Mouse (Mus musculus): ENCODE measurements around the gene Alpl.

Alpl gene

DNA sequence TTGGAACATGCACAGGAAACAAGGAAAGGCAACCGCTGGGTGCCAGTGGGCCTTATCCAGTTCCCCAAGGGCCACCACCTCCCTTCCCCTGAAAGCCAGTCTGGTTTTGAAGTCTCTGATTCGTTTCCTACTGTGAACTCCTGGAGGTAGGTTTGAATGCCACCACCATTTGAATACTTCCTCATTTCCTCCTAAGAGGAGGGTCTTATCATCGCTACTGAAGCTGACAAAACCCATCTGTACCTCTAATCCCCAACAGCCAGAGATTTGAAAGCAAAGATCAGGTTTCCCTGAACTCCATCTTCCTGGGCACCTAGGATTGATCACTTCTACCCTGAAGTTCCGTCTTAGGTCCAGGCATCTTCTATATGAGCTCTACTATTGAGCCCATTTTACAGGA, 854 bp upstream of the Alpl start:
- no peak for DNase-seq

DNA sequence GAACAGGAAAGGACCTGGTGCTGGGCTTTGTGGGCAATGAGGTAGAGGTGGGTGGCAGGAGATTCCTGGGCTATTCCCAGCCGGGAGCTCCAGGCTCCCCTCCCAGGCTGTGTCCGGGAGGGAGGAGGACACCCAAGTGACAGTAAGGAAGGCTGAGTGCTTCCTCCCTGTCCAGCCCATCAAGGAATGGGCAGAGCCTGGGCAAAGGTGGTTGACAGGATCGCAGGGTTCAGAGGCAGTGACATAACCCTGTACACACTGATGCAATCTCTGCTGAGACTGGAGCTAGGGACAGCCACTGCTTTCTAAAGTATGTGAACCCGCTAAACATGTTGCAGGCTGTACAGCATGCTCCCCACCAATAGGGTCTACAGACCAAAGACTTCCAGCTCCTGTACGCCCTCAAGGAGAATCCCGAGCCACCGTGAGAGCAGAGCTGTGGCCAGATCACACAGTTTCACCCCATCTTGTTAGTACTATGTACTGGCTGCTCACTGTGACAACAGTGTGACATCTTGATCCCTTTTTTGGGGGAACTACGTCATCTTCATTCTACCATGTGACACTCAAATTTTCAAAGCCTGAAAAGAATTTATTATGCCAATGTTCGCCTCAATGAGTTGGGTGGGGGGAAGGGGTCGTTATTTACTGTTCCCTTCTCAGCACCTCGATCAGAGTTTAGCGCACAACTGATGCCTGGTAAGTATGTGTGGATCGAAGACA, 1.8 kb downstream of the Alpl start:
- no peak for DNase-seq

DNA sequence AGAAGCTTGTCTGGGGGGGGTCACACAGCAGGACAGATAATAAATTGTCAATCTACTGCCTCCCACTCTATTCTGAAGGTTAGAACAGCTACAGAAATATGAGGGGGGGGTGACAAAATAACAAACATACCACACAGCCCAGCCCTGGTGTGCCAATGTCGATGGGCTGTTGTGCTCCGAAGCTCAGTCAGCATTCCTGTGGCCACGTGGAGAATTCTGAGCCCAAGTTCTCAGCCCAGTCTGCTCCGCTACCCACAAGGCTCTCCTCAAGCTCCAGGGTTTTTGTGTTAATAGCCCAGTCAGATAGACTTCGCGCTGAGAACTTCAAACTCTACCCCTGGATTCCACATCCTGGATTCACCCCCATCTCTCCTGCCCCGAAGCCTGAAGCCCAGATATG, 2.6 kb downstream of the Alpl start:
- no peak for DNase-seq

DNA sequence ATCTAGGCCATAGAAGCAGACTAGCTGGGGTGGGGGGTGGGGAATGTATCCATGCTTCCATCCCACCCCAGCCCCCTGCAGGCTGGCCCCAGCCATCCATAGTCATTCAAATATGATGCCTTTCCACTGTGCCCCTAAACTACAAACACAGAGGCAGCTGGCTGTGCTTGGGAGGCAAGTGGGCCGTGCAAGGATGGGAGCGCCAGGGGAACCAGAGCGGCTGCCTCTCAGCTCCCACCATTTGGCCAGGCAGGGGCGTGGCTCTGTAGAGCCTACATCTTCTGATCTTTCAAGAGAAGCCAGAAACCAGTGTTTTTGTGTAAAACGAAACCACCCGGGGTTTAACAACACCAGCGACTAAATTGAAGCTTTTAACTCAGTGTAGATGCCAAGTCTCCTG, 4.7 kb downstream of the Alpl start:
- DNase-seq = no peak

DNA sequence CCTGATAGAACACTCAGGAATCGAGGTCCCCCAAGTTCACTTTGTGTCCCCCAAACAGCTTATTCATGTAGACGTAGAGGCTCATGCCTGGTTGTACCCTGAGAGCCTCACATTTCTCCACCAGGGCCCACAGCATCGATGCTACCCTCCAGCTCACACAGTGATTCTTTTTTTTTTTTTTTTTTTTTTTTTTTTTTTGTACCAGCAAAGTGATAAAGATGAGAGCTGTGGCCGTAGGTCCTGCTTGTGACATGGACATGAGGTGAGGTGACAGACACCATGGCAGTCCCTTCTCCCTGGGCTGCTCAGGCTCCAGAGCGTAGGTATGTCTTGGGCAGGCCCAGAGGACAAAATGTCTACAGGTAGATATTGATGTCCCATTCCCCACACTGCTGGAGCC, 5.2 kb downstream of the Alpl start:
- DNase-seq = no peak

DNA sequence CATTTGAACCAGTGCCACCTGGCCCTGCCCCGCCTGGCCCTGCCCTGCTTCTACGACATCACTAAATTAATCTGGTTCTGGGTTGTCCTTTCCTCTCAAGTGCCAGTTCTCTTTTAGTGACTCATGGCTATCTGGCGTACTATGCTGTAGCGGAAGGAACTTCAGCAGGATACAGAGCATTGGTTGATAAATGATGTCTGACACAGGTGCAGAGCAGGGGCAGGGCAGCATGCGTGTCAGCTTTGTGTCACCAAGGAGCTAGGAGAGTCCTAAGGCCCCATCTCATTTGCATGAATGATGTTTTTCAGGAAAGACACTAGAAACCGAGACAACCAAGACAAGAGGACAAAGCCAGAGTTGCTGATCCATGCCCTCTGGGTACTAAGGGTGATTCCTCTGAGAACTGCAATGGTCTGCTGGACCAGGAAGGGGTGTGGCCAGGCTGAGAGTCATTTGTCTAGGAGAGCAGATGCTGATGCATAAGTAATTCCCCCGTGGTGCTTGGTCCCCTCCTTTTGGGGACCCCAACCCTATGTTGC, 7.6 kb downstream of the Alpl start:
- DNase-seq = no peak

DNA sequence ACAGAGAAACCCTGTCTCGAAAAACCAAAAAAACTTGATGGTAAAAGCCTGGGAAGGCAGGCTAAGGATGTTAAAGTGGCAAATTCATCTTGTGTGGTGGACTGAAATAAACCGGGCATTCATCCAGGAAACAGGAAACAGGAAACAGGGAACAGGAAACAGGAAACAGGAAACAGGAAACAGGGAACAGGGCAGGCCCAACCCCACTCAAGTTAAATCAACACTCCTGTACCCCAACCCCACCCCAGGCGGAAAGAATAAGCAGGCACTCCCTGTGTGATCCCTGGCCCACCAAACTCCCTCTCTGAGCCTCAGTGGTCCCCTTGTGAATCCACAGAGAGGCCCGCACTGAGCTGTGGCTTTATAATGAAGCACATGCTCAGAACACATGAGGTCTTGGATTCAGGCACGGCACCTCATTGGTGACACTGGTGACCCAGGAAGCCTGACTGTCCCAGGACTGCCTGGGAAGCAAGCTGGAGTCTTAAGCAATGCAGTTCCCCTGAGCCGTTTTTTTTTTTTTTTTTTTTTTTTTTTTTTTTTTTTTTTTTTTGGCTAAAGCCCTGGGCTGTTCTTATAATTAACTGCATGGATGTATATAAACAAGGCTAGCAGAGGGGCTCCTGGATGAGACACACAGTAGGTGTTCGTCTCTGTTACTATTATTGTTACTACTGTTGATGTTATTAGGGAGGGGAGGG, 8.4 kb downstream of the Alpl start:
- no peak for DNase-seq

DNA sequence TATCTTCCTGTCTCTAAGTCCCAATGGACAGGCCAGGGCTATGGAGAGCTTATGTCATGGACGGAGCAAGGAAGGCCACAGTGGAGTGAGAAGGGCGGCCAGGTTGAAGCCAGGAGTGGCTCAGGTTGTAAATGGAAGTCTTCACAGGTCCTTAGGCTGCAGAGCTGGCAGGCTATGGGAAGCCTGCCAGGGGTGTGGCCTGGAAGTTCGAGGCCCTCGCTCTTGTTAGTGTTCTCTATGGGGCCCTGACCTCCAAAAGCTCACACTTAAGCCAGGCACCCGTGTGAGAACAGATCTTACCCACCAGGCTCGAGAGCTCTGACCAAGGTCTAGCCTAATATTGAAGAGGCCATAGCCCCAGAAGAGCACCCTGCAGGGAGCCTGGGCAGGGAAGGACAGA, 9.7 kb downstream of the Alpl start:
- DNase-seq = no peak

DNA sequence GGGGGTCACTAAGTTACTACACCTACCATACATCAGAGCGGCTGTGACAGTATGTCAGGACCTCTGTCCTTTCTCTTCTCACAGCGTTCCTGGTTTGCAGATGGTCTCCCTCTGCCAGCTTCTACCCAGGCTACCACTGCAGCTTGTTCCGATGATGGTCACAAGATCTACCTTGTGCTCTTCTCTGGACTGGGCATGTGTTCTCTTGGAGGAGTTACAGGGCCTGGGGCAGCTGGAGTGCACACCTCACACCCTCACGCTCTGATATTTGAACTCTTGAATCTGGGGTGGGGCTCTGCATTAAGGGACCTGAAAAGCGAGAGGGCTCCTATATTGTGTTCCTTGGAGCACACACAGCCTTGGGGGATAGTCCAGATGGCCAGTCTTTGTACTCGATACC, 10.9 kb downstream of the Alpl start:
- DNase-seq = no peak

DNA sequence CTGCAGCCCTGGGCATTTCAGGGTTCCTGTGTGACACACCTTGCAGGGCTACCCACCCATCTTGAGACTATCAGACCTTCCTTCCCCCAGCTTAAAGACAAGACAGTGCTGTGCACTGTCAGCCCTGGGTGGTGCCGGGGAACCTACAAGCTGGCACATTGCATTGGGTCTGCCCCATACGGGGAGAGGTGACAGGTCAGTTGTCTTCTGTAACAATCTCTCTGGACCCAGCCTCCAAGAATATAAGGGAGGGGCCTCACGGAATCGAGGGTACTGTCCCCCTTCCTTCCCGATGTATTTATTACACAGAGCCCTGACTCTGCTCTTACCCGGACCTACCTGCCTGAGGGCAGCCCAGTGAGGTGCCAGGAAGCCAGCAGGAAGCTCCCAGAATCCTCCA, 11.4 kb downstream of the Alpl start:
- DNase-seq = no peak

DNA sequence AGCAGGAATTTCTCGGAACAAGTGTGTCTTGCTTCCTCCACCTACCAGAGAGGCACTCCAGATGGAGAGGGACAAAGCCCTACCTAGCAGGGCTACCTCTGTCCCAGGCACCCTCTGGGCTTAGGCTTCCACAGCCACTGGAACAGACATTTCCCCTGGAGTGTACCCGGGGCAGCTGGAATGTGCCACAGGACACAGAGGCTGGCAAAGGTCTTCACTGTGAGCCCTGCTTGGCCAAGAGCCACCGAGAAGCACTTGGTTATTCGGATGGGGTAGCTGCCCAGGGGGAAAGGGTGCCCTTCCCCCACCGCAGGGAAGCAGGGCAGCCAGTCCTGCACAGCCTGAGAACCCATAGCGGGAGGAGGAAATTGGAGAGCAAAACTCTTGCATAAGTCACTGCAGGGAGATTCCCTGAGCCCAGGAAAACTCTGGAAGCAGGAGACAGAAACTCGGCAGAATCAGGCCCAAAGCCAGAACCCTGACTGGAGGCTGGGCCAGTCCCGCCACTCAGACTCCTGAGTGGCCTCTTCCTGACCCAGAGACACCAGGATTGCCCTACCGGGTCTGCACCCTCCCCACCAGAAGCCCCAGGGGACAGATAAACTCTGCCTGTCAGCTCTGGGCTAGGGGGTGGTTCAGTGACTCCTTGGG, 12.5 kb downstream of the Alpl start:
- DNase-seq = peak; percentile 38 to 52

DNA sequence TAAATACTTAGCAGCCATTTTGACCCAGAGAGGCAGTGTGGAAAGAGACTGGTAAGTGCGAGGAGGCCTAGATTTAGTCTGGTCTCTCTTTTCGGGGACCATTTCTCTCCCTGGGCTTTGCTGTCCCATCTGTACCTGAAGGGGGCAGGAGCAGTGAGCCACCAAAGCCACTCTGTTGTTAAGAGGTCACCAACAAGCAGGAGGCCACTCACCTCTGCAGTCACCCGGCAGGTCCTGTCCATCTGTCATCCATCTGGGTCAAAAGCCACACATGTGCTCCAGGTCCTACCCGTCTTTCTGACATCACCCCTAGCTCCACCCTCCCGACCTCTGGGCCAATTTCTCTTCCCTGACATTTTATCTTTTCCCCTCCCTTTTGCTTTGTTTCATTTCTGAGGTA, 14.2 kb downstream of the Alpl start:
- DNase-seq = no peak

DNA sequence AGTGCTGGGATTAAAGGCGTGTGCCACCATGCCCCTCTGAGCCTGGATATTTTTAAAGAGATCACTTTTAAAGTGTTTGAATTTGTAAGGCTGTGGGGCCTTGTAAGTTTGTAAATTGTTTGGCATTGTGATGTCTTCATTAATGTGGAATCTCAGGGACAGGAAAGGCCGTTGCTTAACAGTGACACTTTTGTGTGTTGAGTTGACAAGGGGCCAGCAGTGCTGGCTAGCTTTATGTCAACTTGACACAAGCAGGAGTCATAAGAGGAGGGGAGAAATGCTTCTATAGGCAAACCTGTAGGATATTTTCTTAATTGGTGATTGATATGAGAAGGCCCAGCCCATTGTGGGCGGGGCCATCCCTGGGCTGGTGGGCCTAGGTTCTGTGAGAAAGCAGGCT, 15.2 kb downstream of the Alpl start:
- no peak for DNase-seq

DNA sequence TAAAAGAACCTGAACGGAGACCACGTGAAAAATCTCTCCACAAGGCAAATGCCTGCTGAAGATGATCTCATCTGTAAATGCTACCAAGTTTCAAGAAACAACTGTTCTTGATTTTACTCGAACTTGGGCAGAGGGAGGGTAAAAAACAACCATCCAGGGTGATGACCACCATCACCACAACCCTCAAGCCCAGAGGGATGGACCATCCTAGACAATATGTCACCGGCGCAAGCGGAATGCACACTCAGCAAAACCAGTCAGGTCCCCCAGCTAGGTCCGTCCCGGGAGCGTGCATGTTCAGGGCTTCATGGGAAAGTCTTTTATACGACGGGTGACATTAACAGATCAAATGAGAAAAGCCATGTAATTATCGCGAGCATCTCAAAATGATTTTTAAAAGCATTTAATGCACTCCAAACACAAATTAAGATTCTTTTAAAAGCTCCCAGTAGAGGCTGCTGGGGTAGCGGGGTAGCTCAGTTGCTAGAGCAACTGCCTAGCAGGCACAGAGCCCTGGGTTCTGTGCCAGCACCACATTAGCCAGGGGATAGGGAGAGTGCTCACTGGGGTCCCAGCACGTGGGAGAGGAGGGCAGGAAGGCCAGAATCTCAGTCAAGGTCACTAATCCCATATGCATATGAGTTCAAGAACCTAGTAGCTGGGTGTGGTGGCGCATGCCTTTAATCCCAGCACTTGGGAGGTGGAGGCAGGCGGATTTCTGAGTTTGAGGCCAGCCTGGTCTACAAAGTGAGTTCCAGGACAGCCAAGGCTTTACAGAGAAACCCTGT, 17.6 kb downstream of the Alpl start:
- no peak for DNase-seq

DNA sequence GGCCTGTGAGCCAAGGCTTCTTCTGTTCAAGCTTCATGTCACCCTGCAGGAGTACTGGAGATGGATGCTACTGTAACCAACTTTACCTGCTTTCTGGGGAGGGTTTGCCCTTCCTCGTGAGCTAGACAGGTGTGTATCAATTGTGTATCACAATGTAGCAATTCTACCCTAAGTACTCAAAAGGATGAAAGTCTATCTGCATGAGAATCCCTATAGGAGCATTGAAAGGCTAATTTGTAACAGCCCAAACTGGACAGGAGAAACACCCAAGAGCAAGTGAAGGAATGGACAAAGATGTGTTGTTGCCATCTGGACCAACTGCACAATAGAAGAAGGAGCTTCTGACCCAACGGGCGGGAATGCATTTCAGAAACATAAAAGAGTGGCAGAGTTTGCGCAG, 18.3 kb downstream of the Alpl start:
- DNase-seq = no peak

DNA sequence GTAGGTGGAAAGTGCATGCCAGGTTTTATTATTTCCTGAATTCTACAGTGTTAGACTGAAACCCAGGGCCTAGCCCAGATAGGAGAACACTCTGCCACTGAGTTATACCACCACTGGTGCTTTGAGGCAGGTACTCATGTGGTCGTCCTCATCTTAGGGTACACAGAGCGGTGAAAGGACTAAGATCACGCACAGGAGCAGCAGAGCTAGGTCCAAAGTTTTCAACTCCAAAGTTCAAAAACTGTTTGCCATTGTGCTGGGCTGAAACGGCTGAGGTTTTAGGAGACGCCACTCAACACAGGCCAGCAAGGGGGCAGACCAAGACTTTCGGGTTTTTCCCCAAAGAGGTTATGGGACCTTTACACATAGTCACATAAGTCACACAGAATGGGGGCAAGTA, 21.7 kb downstream of the Alpl start:
- no peak for DNase-seq

DNA sequence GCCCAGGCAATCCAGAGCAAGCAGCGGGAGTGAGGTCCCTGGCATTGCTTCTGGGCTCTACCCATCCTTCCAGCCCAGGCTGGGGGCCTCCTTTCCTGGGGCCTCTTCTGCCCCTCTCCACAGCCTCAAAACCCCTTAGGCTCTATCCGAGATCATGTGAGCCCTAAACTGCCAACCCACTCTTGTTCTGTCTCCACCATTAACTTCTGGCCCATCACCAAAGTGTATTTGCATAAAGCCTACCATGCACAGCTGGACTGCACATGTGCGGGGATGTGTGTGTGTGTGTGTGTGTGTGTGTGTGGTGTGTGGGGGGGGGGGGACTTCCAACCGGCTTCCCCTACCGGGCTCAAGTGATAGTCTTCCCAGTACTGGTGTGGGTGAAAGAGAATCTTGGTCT, 22.2 kb downstream of the Alpl start:
- no peak for DNase-seq

DNA sequence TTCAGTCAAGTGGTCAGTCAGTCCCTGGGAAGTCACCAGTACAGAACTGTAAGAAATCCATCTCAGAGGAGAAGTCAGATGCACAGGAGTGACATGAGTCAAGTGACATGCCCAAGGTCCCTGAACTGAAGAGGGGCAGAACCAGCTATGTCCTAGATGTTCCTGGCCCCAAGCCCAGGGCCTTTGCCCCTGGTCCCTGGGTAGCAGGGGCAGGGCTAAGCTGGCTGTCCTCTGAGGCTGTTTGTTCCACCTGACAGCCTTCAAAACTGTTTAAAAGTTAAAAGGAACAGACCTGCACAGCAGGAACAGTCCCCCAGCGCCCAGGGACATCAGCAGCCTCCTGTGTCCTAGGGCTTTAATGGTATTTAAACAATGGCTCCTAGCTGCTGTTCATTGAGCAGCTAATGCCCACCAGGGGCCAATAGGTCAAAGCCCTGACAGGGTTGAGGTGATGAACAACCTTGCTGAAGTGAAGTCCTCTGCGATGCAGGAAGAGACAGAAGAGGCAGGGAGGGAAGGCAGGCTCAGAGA, 22.8 kb downstream of the Alpl start:
- DNase-seq = no peak

DNA sequence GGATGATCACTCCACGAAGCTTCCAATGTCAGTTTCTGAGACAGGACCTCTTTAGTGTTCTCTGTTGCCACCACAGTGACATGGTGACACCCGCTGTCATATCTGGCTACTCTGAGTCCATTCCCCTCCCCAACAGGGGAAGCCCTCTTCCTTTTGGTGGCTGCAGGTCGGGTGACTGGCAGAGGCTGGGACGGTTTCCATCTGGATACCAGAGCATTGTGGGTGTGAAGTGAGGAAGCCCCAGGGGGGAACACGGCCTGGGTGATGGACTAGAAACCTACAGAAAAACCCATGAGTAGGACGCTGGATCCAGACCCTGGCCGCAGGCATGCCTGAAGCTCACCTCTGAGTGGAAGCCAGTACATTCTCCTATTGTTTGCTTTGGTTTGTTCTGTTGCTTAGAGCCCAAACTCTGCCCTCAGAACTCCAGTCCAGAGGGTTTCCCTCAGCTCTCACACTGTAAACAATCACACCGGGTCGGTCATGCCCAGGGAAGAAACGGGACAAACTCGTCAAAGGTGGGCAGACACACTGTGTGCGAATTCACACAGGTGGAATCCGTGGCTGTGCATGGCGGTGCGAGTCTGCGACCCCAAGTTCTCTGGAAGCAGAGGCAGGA, 23.6 kb downstream of the Alpl start:
- DNase-seq = no peak

DNA sequence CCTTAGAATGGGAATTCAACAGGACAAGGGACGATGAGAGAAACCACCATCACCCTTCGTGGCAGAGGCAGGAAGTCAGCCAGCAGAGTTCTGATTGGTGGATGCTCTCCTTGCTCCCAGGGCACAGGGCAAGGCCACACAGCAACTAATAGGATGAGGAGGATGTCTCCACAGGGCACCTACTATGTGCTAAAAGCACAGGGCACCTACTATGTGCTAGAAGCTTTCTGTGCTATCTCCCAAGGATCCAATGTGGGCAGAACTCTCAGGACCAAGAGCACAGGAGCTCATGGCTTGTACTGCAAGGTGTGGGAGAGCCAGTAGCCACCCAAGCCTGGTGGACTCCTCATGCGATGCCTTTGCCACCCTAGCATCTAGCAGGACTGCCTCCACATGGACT, 24.4 kb downstream of the Alpl start:
- DNase-seq = no peak

DNA sequence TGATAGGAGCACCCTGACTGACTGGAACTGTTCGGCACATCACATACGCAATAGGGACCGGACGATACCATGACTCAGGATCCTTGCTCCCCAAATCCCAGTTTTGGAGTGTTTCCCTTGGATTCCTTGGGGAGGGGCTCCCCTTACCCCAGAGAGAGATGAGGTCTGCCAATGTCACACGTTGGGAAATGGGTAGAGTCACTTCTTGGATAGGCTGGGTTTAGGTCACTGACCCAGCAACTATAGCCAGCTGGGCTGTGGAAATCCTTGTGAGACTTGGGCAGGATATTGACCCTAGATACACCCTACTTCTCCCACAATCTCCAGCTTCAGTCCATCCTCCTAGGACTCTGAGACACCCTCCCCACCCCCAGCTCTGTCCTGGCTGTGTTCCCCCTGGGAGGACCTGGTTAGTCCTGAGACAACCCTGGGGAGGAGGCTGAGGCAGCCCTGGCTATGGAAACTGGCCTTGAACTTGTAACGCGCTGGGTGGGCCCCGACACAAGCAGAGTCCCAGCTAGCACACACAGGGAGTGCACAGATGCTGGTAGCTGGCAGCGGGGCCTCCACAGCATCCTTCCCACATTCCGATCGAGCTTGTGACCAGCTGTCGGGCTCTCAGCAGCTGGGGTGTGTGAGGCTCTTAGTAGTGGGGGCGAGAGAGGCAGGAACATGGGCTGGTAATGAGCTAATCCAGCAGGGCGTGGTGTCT, 25.1 kb downstream of the Alpl start:
- DNase-seq = no peak

DNA sequence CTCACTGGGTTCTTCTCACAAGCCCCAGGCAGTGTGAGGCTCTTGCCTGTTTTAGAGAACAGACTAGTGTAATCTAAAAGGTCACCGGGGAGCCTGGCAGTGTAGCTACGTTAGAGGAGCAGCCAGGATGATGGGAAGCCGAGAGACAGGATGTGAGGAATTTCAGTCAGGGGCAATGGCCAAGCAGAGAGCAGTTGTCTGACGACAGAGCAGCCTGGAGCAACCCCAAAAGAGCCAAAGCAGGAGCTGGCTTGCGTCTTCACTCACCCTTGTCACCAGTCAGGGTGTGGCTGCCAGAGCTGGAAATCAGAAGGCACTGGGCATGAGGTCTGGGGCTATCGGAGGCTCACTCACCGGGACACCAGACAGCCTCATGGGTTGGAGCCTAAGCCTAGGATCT, 26.5 kb downstream of the Alpl start:
- DNase-seq = peak in 1 of 2 experiments; percentile 34
